Mouse (Mus musculus) right cerebral cortex, postnatal 14 days (tissue): ENCODE data around the gene Hrh3.

Source experiments
- DNase-seq: peaks from one replicate; pipeline ENCODE4 v3.0.0; 2022

Hrh3 gene

DNA sequence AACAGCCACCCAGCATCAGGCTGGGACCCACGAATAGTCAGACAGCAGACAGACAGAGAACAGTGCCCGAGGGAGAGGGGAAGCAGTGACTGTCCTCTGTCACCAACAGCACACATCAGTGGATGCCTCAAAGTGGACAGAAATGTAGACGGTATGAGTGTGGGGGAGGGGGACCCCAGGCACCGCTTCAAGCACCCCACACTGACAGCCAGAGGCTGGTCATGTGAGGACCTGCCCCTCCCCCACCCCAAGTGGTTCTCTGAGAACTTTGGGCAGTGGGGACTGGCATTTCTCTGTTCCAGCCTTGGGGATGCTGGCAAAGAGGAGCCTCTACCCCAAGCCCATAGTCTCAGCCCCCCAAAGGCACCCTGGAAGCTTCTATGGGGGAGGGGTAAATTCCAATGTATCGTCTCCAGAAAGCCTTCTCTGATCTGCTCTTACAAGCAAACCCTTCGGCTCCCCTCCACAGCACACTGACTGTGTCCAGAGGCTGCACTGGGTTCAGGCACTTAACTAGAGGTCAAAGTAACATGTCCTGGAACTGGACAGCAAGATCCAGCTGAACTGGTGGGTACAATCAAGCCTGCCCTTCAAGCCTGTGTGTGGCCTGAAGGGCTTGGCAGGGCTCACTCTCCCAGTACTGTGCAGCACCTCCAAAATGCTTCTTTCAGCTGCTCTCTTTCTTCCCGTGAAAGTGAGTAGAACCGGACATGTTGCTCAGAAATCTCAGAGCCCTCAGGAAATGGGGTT, 1.3 kb upstream of the Hrh3 start:
- DNase-seq = peak; percentile 51

GRCm38 (mm10) chr2:180104659-180105377, 530 bp upstream of the Hrh3 start:
- peak; percentile 12 for DNase-seq

GRCm38 (mm10) chr2:180103151-180103977, 924 bp downstream of the Hrh3 start:
- DNase-seq = peak; percentile 65

- DNase-seq = peak; percentile 26
Observed at GRCm38 (mm10) chr2:180099529-180099928, 4.8 kb downstream of the Hrh3 start.

DNA sequence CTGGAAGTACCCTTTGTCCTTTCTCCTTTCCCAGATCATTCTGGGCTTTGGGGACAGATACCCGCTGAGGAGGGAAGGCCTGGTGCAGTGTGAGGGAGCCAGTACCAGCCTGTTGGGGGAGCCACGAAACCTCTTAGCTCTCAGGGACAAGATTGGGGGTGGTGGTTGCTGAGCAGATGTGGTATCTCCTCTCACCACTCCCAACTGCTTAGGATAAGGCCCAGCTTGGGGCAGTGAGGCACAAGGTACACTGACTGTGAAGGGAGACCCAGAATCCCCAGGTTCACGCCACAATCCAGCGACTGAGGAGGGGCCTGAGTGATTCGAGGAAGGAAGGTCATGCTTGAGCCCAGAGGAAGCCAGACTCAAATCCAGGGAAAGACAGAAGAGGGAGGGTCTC, 6.1 kb downstream of the Hrh3 start:
- no peak for DNase-seq

DNA sequence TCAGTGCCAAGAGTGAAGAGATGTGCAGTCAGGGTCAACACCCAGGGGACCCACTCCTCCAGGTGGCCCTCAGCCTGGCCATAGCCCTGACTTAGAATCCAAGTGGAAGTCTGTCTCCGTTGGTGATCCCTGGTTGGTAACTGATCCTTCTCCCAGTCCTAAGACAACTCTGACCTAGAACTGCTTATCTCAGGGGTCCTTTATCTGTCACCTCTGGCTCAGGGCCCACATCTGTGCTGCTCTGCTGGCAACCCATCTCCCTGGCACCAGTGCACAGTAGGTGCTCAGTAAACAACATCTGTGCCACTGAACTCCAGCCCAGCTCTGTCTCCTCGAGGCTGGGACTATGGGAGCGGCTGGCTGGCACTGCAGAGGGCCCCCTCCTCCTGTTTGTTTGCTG, 6.7 kb downstream of the Hrh3 start:
- no peak for DNase-seq

- peak; percentile 25 for DNase-seq
Observed at GRCm38 (mm10) chr2:180095711-180096110, 8.6 kb downstream of the Hrh3 start.

GRCm38 (mm10) chr2:180090285-180090684, 14.0 kb downstream of the Hrh3 start:
- DNase-seq = no peak

GRCm38 (mm10) chr2:180087472-180087871, 16.8 kb downstream of the Hrh3 start:
- no peak for DNase-seq

GRCm38 (mm10) chr2:180086637-180087027, 17.7 kb downstream of the Hrh3 start:
- DNase-seq = no peak

- no peak for DNase-seq
Observed at GRCm38 (mm10) chr2:180085926-180086636, 18.2 kb downstream of the Hrh3 start.

- no peak for DNase-seq
Observed at GRCm38 (mm10) chr2:180084565-180084964, 19.7 kb downstream of the Hrh3 start.

DNA sequence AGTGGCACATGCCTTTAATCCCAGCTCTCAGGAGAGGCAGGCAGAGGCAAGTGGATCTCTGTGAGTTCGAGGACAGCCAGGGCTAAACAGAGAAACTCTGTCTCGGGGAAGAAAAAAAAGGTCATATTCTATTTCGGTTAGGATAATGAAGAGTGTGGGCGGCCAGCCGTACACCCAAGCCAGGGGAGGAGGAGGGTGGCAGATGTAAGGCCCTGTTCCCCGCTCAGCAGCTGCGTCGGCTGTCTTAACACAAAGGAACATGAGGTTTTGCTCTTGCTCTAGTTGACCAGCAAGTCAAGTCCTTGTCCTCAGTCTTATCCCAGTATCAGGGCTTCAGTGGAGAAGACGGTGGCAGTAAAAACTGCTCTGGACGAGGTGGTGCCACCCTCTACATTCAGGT, 21.2 kb downstream of the Hrh3 start:
- no peak for DNase-seq

- DNase-seq = no peak
Observed at GRCm38 (mm10) chr2:180080680-180081079, 23.6 kb downstream of the Hrh3 start.

- no peak for DNase-seq
Observed at GRCm38 (mm10) chr2:180077622-180078021, 26.7 kb downstream of the Hrh3 start.

- no peak for DNase-seq
Observed at GRCm38 (mm10) chr2:180072886-180073285, 31.4 kb downstream of the Hrh3 start.

DNA sequence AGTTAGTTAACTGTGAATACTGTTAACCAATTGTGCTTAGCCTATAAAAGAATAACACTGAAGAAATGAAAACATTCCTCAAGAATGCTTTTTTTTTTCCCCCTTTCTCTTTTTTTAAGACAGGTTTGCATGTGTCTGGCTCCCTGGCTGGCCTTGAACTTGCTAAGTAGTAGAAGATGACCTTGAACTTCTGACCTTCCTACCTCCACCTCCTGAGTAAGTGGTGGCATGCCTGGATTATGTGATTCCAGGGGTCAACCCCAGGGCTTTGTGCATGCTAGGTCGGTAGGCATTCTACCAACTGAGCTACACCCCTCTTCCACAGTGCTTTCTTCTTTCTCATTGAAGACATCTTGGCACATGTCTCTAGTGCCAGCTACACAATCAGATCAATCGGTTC, 32.6 kb downstream of the Hrh3 start:
- DNase-seq = no peak

- DNase-seq = peak; percentile 96
Observed at GRCm38 (mm10) chr2:180070481-180071453, 33.5 kb downstream of the Hrh3 start, which contains the start of gene Mtg2. Gene Mtg2, plus strand, starts transcription at chr2:180070588.

DNA sequence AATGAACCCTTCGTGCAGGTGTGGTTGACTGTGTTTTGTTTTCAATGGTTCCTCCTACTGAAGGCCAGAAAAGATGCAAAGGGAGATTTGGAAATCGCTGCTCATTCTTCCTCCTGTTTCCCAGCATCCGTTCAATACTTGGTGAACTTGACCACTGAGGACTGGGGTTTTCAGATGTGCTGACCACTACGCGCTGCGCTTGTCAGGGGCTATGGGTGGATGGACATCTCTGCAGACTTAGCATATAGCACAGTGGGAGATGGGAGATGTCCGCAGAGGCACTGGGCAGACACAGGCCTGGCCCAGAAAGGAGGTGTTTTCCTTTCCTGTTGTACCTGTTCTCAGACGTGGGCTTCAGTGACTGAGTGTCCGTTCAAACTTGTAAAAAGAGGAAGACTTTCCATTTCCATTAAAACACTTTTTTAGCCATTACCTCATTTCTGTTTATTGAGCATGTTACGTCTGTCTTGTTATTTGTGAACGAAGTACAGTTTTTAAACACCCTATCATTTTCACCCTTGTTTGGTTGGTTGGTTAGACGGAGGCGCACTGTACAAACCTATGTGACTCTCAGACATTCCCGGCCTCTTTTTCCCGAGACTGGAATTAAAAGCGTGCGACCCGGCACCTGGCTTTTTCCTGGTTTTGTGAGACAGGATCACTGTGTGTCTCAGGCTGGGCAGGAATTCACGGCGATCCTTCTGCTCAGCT, 34.4 kb downstream of the Hrh3 start:
- DNase-seq = no peak

- no peak for DNase-seq
Observed at GRCm38 (mm10) chr2:180063338-180064131, 40.8 kb downstream of the Hrh3 start.
